Mouse (Mus musculus) cerebellum, adult 2 months (tissue): Measurements from ENCODE around the gene Smyd3. TPM values are rescaled to one million over a fixed set of nuclear protein-coding genes. Genes with fewer than 3 reads are reported as not detected.

Source experiments
- DNase-seq, 2 experiments: peaks; one replicate each; pipeline ENCODE4 v3.0.0; 2021
- H3K27ac ChIP-seq: fragments of 200-500 bp; 2 replicates; pipeline ENCODE4 v1.5.1; 2012; ENCODE audit warnings: low read length, control low read depth, inconsistent platforms; ENCODE audit not compliant: insufficient read depth
- H3K27me3 ChIP-seq: fragments of 200-500 bp; 2 replicates; pipeline ENCODE4 v1.6.1; 2012; ENCODE audit warnings: inconsistent platforms, mild to moderate bottlenecking, low read length, moderate library complexity; ENCODE audit not compliant: control insufficient read depth, insufficient read depth
- H3K4me1 ChIP-seq: fragments of 200-500 bp; 2 replicates; pipeline ENCODE4 v1.6.1; 2011; ENCODE audit warnings: low read length; ENCODE audit not compliant: control insufficient read depth, insufficient read depth
- H3K4me3 ChIP-seq: fragments of 200-500 bp; replicated peaks from 2 replicates; pipeline ENCODE3; 2011; ENCODE audit warnings: mild to moderate bottlenecking, low read depth, low read length, control low read depth; ENCODE audit not compliant: insufficient read depth
- CTCF ChIP-seq: fragments of 200-500 bp; IDR thresholded peaks from 2 replicates; pipeline ENCODE4 v1.5.1; 2011; ENCODE audit warnings: low read depth, mild to moderate bottlenecking, control low read depth, low read length, moderate library complexity, borderline replicate concordance; ENCODE audit not compliant: insufficient read depth
- POLR2A ChIP-seq: fragments of 200-500 bp; IDR thresholded peaks from 2 replicates; pipeline ENCODE4 v1.6.1; 2011; ENCODE audit warnings: low read length, control low read depth, borderline replicate concordance; ENCODE audit not compliant: insufficient read depth
- WGBS: fragments of 180-500 bp; shearing (Covaris S2); methylation state at CpG from one replicate; pipeline ENCODE4 v1.1.7; 2018; 5-methylcytosine and 5-hydroxymethylcytosine counted together
- polyA plus RNA-seq: library from polyadenylated mRNA; depleted of rRNA; stranded (reverse); fragments of >200 nt; gene quantifications from 2 replicates; pipeline ENCODE4 v1.2.3, GENCODE M21; 2012

Gene Smyd3
- polyA plus RNA-seq, 1 experiment: 17.3 TPM

- Histone ChIP-seq H3K4me3 (no peak overlapping the region), H3K27ac (no peak overlapping the region), H3K4me1 (peaks cover 53% of the 10 kb centered on the region), H3K27me3 (no peaks in the 10 kb centered on the region)
- DNase-seq: peak in 1 of 2 experiments; percentile 25
- no peak for TF ChIP-seq POLR2A
- no peak for TF ChIP-seq CTCF
- whole genome bisulfite sequencing: 69% methylated on average over 4 of the region's 4 CpGs
Measured at GRCm38 (mm10) chr1:179061053-179061452, 456.8 kb downstream of the Smyd3 start.

- DNase-seq: peak; percentile 42 to 52
- Histone ChIP-seq H3K4me3 (no peak overlapping the region), H3K27me3 (no peaks in the 10 kb centered on the region), H3K27ac (no peak overlapping the region; the same call in 1 of the 2 replicates), H3K4me1 (peaks cover 47% of the 10 kb centered on the region)
- 40% methylated on average over 18 of the region's 18 CpGs for WGBS
- no peak for TF ChIP-seq POLR2A
- TF ChIP-seq CTCF: no peak
Measured at GRCm38 (mm10) chr1:179060113-179060955, 457.5 kb downstream of the Smyd3 start.

GRCm38 (mm10) chr1:179059286-179060112, 458.3 kb downstream of the Smyd3 start:
- WGBS: 76% methylated on average over 15 of the region's 15 CpGs

GRCm38 (mm10) chr1:179058675-179059074, 459.2 kb downstream of the Smyd3 start:
- WGBS: 83% methylated on average over 4 of the region's 4 CpGs

More at GRCm38 (mm10) chr1:179059286-179060112, 458.3 kb downstream of the Smyd3 start:
- Histone ChIP-seq H3K27ac (no peak overlapping the region), H3K4me3 (no peak overlapping the region), H3K4me1 (peaks cover 44% of the 10 kb centered on the region), H3K27me3 (no peaks in the 10 kb centered on the region)
- TF ChIP-seq CTCF (no peak), POLR2A (no peak)
- peak in 1 of 2 experiments; percentile 56 for DNase-seq

GRCm38 (mm10) chr1:179055760-179056159, 462.1 kb downstream of the Smyd3 start:
- WGBS: 97% methylated on average over 3 of the region's 3 CpGs
- DNase-seq: no peak
- Histone ChIP-seq H3K27me3 (no peaks in the 10 kb centered on the region), H3K27ac (no peak overlapping the region), H3K4me1 (peaks cover 25% of the 10 kb centered on the region), H3K4me3 (no peak overlapping the region)
- TF ChIP-seq CTCF (no peak), POLR2A (no peak)

More at GRCm38 (mm10) chr1:179058675-179059074, 459.2 kb downstream of the Smyd3 start:
- Histone ChIP-seq H3K27ac (no peak overlapping the region), H3K4me3 (no peak overlapping the region), H3K27me3 (no peaks in the 10 kb centered on the region), H3K4me1 (peaks cover 43% of the 10 kb centered on the region)
- no peak for DNase-seq
- TF ChIP-seq POLR2A: no peak
- TF ChIP-seq CTCF: no peak

GRCm38 (mm10) chr1:179054385-179055116, 463.3 kb downstream of the Smyd3 start:
- 47% methylated on average over 7 of the region's 7 CpGs for WGBS
- H3K27ac ChIP-seq: peak overlapping the region; percentile 59
- peak in 1 of 2 experiments; percentile 53 for DNase-seq
- peaks cover 23% of the 10 kb centered on the region for H3K4me1 ChIP-seq
- no peak overlapping the region for H3K4me3 ChIP-seq
- TF ChIP-seq CTCF: no peak
- TF ChIP-seq POLR2A: no peak
- no peaks in the 10 kb centered on the region for H3K27me3 ChIP-seq

GRCm38 (mm10) chr1:179052545-179053180, 465.2 kb downstream of the Smyd3 start:
- no peaks in the 10 kb centered on the region for H3K27me3 ChIP-seq
- H3K4me3 ChIP-seq: no peak overlapping the region
- H3K4me1 ChIP-seq: peaks cover 21% of the 10 kb centered on the region
- 96% methylated on average over 6 of the region's 6 CpGs for WGBS
- TF ChIP-seq CTCF (no peak), POLR2A (no peak)
- no peak for DNase-seq
- H3K27ac ChIP-seq: no peak overlapping the region
